Mouse (Mus musculus) erythroblast, embryonic 14.5 days (primary cell): ENCODE data around the gene Shisal1. TPM values are rescaled to one million over a fixed set of nuclear protein-coding genes. Genes with fewer than 3 reads are reported as not detected.

Source experiments
- H3K27me3 ChIP-seq: 2 replicates; pipeline ENCODE4 v1.6.1; 2012; ENCODE audit warnings: inconsistent platforms; ENCODE audit not compliant: control insufficient read depth
- H3K36me3 ChIP-seq: 2 replicates; pipeline ENCODE4 v1.6.1; 2012; ENCODE audit warnings: mild to moderate bottlenecking, inconsistent platforms; ENCODE audit not compliant: control insufficient read depth
- H3K4me1 ChIP-seq: 2 replicates; pipeline ENCODE4 v1.6.1; 2012; ENCODE audit warnings: inconsistent platforms; ENCODE audit not compliant: control insufficient read depth
- H3K4me3 ChIP-seq: replicated peaks from 2 replicates; pipeline ENCODE3; 2012; ENCODE audit warnings: moderate library complexity, mild to moderate bottlenecking, inconsistent platforms
- H3K9me3 ChIP-seq: 2 replicates; pipeline ENCODE4 v1.6.1; 2012; ENCODE audit warnings: low read length, inconsistent platforms, mixed read lengths; ENCODE audit not compliant: control insufficient read depth
- GATA1 ChIP-seq: IDR thresholded peaks from 2 replicates; pipeline ENCODE4 v1.6.1; 2012; ENCODE audit warnings: low read length, inconsistent platforms, mixed read lengths
- TAL1 ChIP-seq: IDR thresholded peaks from 3 replicates; pipeline ENCODE4 v1.6.1; 2012; ENCODE audit warnings: low read length, inconsistent platforms, mixed read lengths
- polyA plus RNA-seq: library from polyadenylated mRNA; stranded (reverse); fragments of >175 nt; gene quantifications from 2 replicates; pipeline ENCODE4 v1.2.3, GENCODE M21; 2012

The Shisal1 gene
- polyA plus RNA-seq, 1 experiment: not detected

GRCm38 (mm10) chr15:84412409-84412808 is 34.5 kb downstream of the Shisal1 start:
- Histone ChIP-seq H3K4me3 (no peak overlapping the region), H3K9me3 (no peaks in the 10 kb centered on the region), H3K36me3 (no peaks in the 10 kb centered on the region), H3K4me1 (peaks cover 6% of the 10 kb centered on the region), H3K27me3 (no peaks in the 10 kb centered on the region)
- TF ChIP-seq TAL1: no peak
- no peak for TF ChIP-seq GATA1

GRCm38 (mm10) chr15:84410052-84410451 is 36.8 kb downstream of the Shisal1 start:
- Histone ChIP-seq H3K4me1 (peaks cover 6% of the 10 kb centered on the region), H3K27me3 (no peaks in the 10 kb centered on the region), H3K9me3 (no peaks in the 10 kb centered on the region), H3K4me3 (no peak overlapping the region), H3K36me3 (no peaks in the 10 kb centered on the region)
- no peak for TF ChIP-seq GATA1
- TF ChIP-seq TAL1: no peak

DNA sequence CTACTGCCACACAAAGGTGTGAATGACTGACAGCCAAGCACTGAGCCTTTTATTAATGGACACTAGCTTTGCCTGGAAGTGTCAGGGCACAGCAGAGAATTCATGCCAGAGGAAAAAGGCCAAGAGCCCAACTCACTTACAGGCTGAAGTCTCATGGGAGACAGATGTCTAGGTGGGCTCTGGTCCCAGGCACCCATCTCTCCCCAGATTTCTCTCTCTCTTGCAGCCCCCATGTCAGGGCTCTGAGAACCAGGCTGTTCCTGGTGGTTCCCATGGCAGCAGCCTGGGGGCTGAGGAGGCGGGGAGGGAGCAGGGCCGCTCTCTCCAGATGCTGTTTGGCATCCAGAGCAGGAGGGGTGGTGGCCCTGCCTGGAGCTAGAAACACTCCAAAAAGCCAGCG is 38.3 kb downstream of the Shisal1 start:
- Histone ChIP-seq H3K4me3 (no peak overlapping the region), H3K9me3 (no peaks in the 10 kb centered on the region), H3K4me1 (peaks cover 6% of the 10 kb centered on the region), H3K36me3 (no peaks in the 10 kb centered on the region), H3K27me3 (no peaks in the 10 kb centered on the region)
- TF ChIP-seq GATA1: no peak
- no peak for TF ChIP-seq TAL1

DNA sequence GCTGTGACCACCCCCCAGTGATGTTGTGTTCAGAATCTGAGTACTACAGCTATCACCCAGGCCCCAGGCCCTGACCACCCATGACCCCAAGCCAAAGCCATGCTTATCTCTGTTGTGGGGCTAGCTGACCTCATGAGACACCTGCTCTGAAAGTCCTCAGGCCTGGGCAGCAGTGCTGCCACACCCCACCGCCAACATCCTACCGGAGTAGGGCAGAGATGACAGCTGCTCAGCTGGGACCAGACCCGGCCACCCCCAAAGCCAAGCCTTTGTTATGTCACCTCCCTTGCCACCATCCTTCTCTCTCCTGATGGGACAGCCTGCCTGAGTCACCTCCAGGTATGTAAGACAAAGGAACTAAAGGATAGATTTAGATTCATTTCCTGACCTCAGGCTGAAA is 41.1 kb downstream of the Shisal1 start:
- no peaks in the 10 kb centered on the region for H3K27me3 ChIP-seq
- H3K9me3 ChIP-seq: no peaks in the 10 kb centered on the region
- no peak overlapping the region for H3K4me3 ChIP-seq
- H3K4me1 ChIP-seq: no peaks in the 10 kb centered on the region
- no peaks in the 10 kb centered on the region for H3K36me3 ChIP-seq
- TF ChIP-seq GATA1 (no peak), TAL1 (no peak)

DNA sequence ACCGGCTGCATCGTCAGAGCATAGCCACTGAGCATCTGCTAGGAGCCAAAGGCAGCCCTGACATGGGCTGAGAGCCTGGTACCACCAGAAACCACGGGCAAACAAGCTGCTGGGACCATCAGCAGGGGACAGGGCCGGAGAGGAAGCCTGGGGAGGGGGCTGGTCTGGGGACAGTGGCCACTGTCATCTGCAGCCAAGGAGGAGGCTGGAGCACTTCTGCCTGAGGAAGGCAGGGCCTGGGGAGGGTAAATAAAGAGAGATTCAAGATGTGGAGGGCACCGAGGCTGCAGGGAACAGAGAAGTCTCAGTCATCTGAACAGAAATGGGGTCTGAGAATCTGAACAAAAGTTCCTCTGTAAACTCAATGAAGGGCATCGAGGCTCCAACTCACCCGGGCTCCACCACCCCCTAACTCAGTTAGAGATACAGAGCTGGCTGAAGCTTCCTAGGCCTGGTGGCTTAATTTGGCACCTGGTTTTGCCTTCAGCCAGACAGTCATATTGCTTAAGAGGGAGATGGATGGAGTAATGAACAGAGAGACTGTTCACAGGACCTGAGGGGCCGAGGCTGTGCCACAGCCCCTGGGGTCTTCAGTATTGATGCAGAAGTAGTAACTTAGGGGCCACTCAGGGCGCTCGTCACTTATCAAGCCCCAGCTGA is 43.3 kb downstream of the Shisal1 start:
- H3K9me3 ChIP-seq: no peaks in the 10 kb centered on the region
- no peaks in the 10 kb centered on the region for H3K27me3 ChIP-seq
- H3K36me3 ChIP-seq: no peaks in the 10 kb centered on the region
- no peaks in the 10 kb centered on the region for H3K4me1 ChIP-seq
- no peak overlapping the region for H3K4me3 ChIP-seq
- no peak for TF ChIP-seq TAL1
- TF ChIP-seq GATA1: no peak

GRCm38 (mm10) chr15:84398617-84399016 is 48.3 kb downstream of the Shisal1 start:
- Histone ChIP-seq H3K9me3 (no peaks in the 10 kb centered on the region), H3K4me3 (no peak overlapping the region), H3K4me1 (no peaks in the 10 kb centered on the region), H3K27me3 (no peaks in the 10 kb centered on the region), H3K36me3 (no peaks in the 10 kb centered on the region)
- TF ChIP-seq TAL1 (no peak), GATA1 (no peak)

GRCm38 (mm10) chr15:84397663-84398169 is 49.2 kb downstream of the Shisal1 start:
- no peaks in the 10 kb centered on the region for H3K36me3 ChIP-seq
- H3K9me3 ChIP-seq: no peaks in the 10 kb centered on the region
- H3K4me1 ChIP-seq: no peaks in the 10 kb centered on the region
- H3K27me3 ChIP-seq: no peaks in the 10 kb centered on the region
- H3K4me3 ChIP-seq: no peak overlapping the region
- TF ChIP-seq TAL1: no peak
- no peak for TF ChIP-seq GATA1

DNA sequence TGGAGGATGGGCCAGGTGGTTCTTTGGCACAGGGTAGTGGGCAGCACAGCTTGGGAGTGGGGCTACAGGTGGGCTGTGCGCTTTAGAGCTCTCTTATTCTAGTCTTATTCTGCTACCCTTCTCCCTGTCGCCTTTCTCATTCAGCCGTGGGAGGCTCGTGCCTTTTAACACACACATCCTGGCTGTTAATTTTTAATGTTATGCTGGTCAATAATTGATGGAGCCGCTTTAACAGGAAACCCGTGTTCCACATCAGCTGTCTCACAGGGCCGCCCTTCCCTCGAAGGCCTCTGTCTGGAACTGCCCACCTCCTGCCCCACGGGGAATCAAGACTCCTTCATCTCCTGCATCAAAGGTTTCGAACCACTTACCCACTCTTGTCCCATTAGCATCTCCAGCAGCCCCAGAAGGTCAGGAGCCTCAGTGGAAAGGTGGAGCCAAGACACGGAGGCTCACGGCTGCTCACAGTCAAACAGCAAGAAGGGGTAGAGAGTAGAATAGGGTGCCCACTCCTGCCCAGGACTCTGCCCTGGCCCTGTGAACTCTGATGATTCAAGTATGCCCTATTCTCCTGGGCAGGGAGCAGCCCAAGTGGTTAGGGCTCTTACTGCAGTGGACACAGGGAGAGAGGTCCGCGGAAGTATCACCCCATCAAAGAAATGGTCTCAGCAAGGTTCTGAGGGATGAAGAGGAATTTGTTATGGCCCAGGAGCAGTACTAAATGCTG is 51.4 kb downstream of the Shisal1 start:
- TF ChIP-seq GATA1 (no peak), TAL1 (no peak)
- Histone ChIP-seq H3K4me3 (no peak overlapping the region), H3K9me3 (no peaks in the 10 kb centered on the region), H3K27me3 (no peaks in the 10 kb centered on the region), H3K36me3 (no peaks in the 10 kb centered on the region), H3K4me1 (no peaks in the 10 kb centered on the region)

GRCm38 (mm10) chr15:84393341-84393740 is 53.6 kb downstream of the Shisal1 start:
- H3K4me1 ChIP-seq: no peaks in the 10 kb centered on the region
- H3K27me3 ChIP-seq: no peaks in the 10 kb centered on the region
- no peak overlapping the region for H3K4me3 ChIP-seq
- no peaks in the 10 kb centered on the region for H3K36me3 ChIP-seq
- H3K9me3 ChIP-seq: no peaks in the 10 kb centered on the region
- no peak for TF ChIP-seq TAL1
- TF ChIP-seq GATA1: no peak
